Mouse (Mus musculus): ENCODE results near the gene Pou4f2.
A peak's percentile ranks its signal among the peaks of the same experiment; 100 is the strongest.

The Pou4f2 gene

GRCm38 (mm10) chr8:78436071-78436651, at the start of gene Pou4f2:
Gene Pou4f2 (minus strand): TSS chr8:78436645.
- peak; percentile 60 for DNase-seq (ENCODE audit: low spot score)

GRCm38 (mm10) chr8:78477051-78477829, 40.8 kb upstream of the Pou4f2 start:
- DNase-seq (ENCODE audit: low spot score), result peak; percentile 67

GRCm38 (mm10) chr8:78467889-78468288, 31.4 kb upstream of the Pou4f2 start:
- DNase-seq (ENCODE audit: low spot score), result peak; percentile 52

- no peak for DNase-seq (ENCODE audit: low spot score)
Measured at GRCm38 (mm10) chr8:78463941-78464340, 27.5 kb upstream of the Pou4f2 start.

GRCm38 (mm10) chr8:78456441-78456840, 20.0 kb upstream of the Pou4f2 start:
- no peak for DNase-seq (ENCODE audit: low spot score)

GRCm38 (mm10) chr8:78442781-78443180, 6.3 kb upstream of the Pou4f2 start:
- DNase-seq (ENCODE audit: low spot score), result no peak

- peak; percentile 75 for DNase-seq (ENCODE audit: low spot score)
Measured at GRCm38 (mm10) chr8:78438121-78438520, 1.7 kb upstream of the Pou4f2 start.

GRCm38 (mm10) chr8:78437140-78438045, 948 bp upstream of the Pou4f2 start:
- DNase-seq (ENCODE audit: low spot score), result peak; percentile 72

- DNase-seq (ENCODE audit: low spot score), result no peak
Measured at GRCm38 (mm10) chr8:78436661-78437060, 216 bp upstream of the Pou4f2 start.

- no peak for DNase-seq (ENCODE audit: low spot score)
Measured at GRCm38 (mm10) chr8:78435624-78435960, 853 bp downstream of the Pou4f2 start.

GRCm38 (mm10) chr8:78434823-78435623, 1.4 kb downstream of the Pou4f2 start:
- peak; percentile 54 for DNase-seq (ENCODE audit: low spot score)

GRCm38 (mm10) chr8:78434340-78434739, 2.1 kb downstream of the Pou4f2 start:
- DNase-seq (ENCODE audit: low spot score), result no peak

GRCm38 (mm10) chr8:78433318-78433717, 3.1 kb downstream of the Pou4f2 start:
- no peak for DNase-seq (ENCODE audit: low spot score)

GRCm38 (mm10) chr8:78432451-78432850, 4.0 kb downstream of the Pou4f2 start:
- no peak for DNase-seq (ENCODE audit: low spot score)

- peak; percentile 82 for DNase-seq (ENCODE audit: low spot score)
Measured at GRCm38 (mm10) chr8:78431356-78431755, 5.1 kb downstream of the Pou4f2 start.

GRCm38 (mm10) chr8:78428148-78428547, 8.3 kb downstream of the Pou4f2 start:
- DNase-seq (ENCODE audit: low spot score), result peak; percentile 49

GRCm38 (mm10) chr8:78427769-78428130, 8.7 kb downstream of the Pou4f2 start:
- DNase-seq (ENCODE audit: low spot score), result no peak

GRCm38 (mm10) chr8:78426875-78427768, 9.3 kb downstream of the Pou4f2 start:
- DNase-seq (ENCODE audit: low spot score), result peak; percentile 44

- DNase-seq (ENCODE audit: low spot score), result no peak
Measured at GRCm38 (mm10) chr8:78426455-78426854, 10.0 kb downstream of the Pou4f2 start.

- DNase-seq (ENCODE audit: low spot score), result no peak
Measured at GRCm38 (mm10) chr8:78423937-78424336, 12.5 kb downstream of the Pou4f2 start.

- DNase-seq (ENCODE audit: low spot score), result peak; percentile 67
Measured at GRCm38 (mm10) chr8:78420101-78420503, 16.3 kb downstream of the Pou4f2 start.
